Mouse (Mus musculus) stomach, embryonic 15.5 days (tissue): Measurements from ENCODE around the gene Togaram2. TPM values are rescaled to one million over a fixed set of nuclear protein-coding genes. Genes with fewer than 3 reads are reported as not detected.

Experiments
- polyA plus RNA-seq: library from polyadenylated mRNA; unstranded; fragments of >200 nt; fragmentation: Nextera tagmentation; extraction: Ambion mirVana; gene quantifications from 2 replicates; pipeline ENCODE4 v1.2.1, GENCODE M21; 2015

Togaram2 gene
- polyA plus RNA-seq, 1 experiment from 2014 or later, result 0.39 TPM

Other genes with a start within 250 kb of the Togaram2 start
- gene Gm4707, start 213.3 kb upstream of the Togaram2 start, polyA plus RNA-seq, result 3.1 and 3.3 TPM in 2 replicates
- gene Smchd1, start 197.9 kb upstream of the Togaram2 start, polyA plus RNA-seq, result 57.1 and 58.3 TPM in 2 replicates
- gene Ndc80, start 146.4 kb upstream of the Togaram2 start, polyA plus RNA-seq, result 41.2 and 41.3 TPM in 2 replicates
- 0.72 and 0.78 TPM in 2 replicates for gene Spdya, start 121.2 kb upstream of the Togaram2 start, polyA plus RNA-seq
- 74.6 and 76.4 TPM in 2 replicates for gene Wdr43, start 57.4 kb upstream of the Togaram2 start, polyA plus RNA-seq
- not detected in 2 replicates for gene Pcare, start 79.6 kb downstream of the Togaram2 start, polyA plus RNA-seq
- gene Clip4, start 95.2 kb downstream of the Togaram2 start, polyA plus RNA-seq, result 6.3 and 7.2 TPM in 2 replicates